Mouse (Mus musculus): ENCODE data around the gene Gm10134.

GRCm38 (mm10) chr2:28513431-28514370 lies 7.8 kb downstream of the Gm10134 start:
- TF ChIP-seq CTCF (IDR thresholded peaks at IDR 0.05; ENCODE audit: control insufficient read depth, insufficient read depth, low read length) (no peak), POLR2A (IDR thresholded peaks at IDR 0.05; ENCODE audit: borderline replicate concordance, control insufficient read depth, low read depth, low read length) (no peak)

All from bone marrow, adult 2 months (tissue).